Mouse (Mus musculus) intestine, embryonic 14.5 days (tissue): Measurements from ENCODE around the gene Nfil3. TPM values are rescaled to one million over a fixed set of nuclear protein-coding genes. Genes with fewer than 3 reads are reported as not detected.

ENCODE experiments used
- ATAC-seq: fragments of 200-750 bp; cut with Nextera tagmentation; replicated peaks from 2 replicates; pipeline ENCODE4 v1.8.0; 2017; ENCODE audit warnings: low read depth, moderate number of reproducible peaks, moderate TSS enrichment, moderate library complexity; ENCODE audit not compliant: low FRiP score, low TSS enrichment
- DNase-seq: peaks from one replicate; pipeline ENCODE4 v3.0.0-alpha.2; 2018; ENCODE audit warnings: low spot score
- H3K27ac ChIP-seq: fragments of 300-500 bp; sonication (generic); 2 replicates; pipeline ENCODE4 v1.5.1; 2014; ENCODE audit warnings: low read depth, mild to moderate bottlenecking, control low read depth
- H3K27me3 ChIP-seq: fragments of 300-500 bp; sonication (generic); replicated peaks from 2 replicates; pipeline ENCODE4 v1.6.1; 2014; ENCODE audit warnings: low read length, control low read depth; ENCODE audit not compliant: control insufficient read depth, insufficient read depth
- H3K36me3 ChIP-seq: fragments of 300-500 bp; sonication (generic); 2 replicates; pipeline ENCODE4 v1.6.1; 2014; ENCODE audit warnings: low read length, control low read depth; ENCODE audit not compliant: control insufficient read depth, insufficient read depth
- H3K4me1 ChIP-seq: fragments of 300-500 bp; sonication (generic); replicated peaks from 2 replicates; pipeline ENCODE4 v1.6.1; 2014; ENCODE audit warnings: low read length, control low read depth, mixed read lengths; ENCODE audit not compliant: control insufficient read depth, insufficient read depth
- H3K4me2 ChIP-seq: fragments of 300-500 bp; sonication (generic); 2 replicates; pipeline ENCODE4 v1.6.1; 2014; ENCODE audit warnings: low read length
- H3K4me3 ChIP-seq: fragments of 300-500 bp; sonication (generic); 2 replicates; pipeline ENCODE4 v1.5.1; 2014; ENCODE audit warnings: low read depth, low read length, control low read depth, mixed read lengths
- H3K9ac ChIP-seq: fragments of 300-500 bp; sonication (generic); 2 replicates; pipeline ENCODE4 v1.6.1; 2014; ENCODE audit warnings: mild to moderate bottlenecking, low read length
- H3K9me3 ChIP-seq: fragments of 300-500 bp; sonication (generic); 2 replicates; pipeline ENCODE4 v1.6.1; 2016; ENCODE audit warnings: low read length, control low read depth; ENCODE audit not compliant: control insufficient read depth
- WGBS: fragments of 180-500 bp; shearing (Covaris S2); extraction: QIAGEN DNeasy Blood & Tissue Kit; methylation state at CpG from one replicate; pipeline ENCODE4 v1.1.7; 2014; 5-methylcytosine and 5-hydroxymethylcytosine counted together
- polyA plus RNA-seq: library from polyadenylated mRNA; unstranded; fragments of >200 nt; fragmentation: Nextera tagmentation; extraction: Ambion mirVana; gene quantifications from 2 replicates; pipeline ENCODE4 v1.2.1, GENCODE M21; 2014

Gene Nfil3
- polyA plus RNA-seq, result 28.5 and 30.1 TPM in 2 replicates

DNA sequence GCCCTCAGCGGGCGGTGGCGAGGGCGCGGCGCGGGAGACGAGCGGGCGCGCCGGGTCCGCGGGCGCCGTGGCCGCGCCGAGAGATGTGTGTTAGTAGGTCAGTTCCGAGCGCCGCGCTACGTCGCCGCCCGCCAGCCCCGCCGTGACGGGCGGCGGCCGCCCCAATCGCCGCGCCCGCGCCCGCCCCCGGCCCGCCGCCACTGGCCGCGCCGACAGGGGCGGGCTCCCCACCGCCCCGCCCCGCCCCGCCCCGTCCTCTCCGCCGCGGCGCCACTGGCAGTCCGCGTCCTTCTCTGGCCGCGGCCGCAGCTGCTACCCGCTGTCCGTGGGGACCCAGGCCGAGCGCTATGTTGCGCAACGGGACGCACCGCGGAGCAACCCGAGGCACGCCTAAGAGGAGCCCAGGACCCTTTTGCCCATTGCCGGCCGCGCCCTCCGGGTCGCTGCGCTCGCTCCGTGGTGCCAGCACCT is at the start of gene Nfil3:
Gene Nfil3, minus strand, starts transcription at position 123 of the 471 bp plus-strand sequence.
- no peak for DNase-seq
- Histone ChIP-seq H3K4me2 (peak within 1 kb of the TSS; percentile 100), H3K4me1 (peaks cover 11% of the 10 kb centered on the region), H3K4me3 (peak within 1 kb of the TSS; percentile 90), H3K36me3 (no peaks in the 10 kb centered on the region), H3K27ac (peak within 1 kb of the TSS; percentile 94), H3K27me3 (0 out of 2 replicates have a peak, but pooled peaks cover 5% of the 10 kb centered on the region), H3K9me3 (no peaks in the 10 kb centered on the region), H3K9ac (peak within 1 kb of the TSS; percentile 89)
- ATAC-seq, result peak; percentile 80
- 1% methylated on average over 51 of the region's 79 CpGs for WGBS

DNA sequence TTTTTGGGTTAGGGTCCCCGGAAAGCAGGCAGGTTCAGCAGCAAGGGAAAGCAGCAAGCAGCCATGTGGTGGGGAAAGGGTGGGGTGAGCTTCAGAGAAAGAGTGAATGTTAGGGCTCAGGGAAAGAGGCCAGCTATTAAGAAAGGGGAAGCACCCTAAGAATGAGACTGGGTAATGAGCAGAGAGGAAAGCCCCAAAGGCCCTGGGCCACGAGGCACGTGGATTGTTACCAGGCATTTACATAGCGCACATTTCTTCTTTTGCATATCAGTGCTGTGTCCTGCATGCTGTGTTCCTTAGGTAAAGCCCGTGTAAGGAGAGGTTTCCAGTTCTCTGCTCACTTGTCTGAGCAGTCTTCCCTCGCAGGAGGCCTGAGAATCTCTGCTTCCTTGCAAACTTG is 43.4 kb upstream of the Nfil3 start:
- DNase-seq (no peak), ATAC-seq (no peak)
- Histone ChIP-seq H3K4me2 (no peak overlapping the region), H3K9me3 (no peaks in the 10 kb centered on the region), H3K27me3 (no peaks in the 10 kb centered on the region), H3K4me3 (no peak overlapping the region), H3K36me3 (no peaks in the 10 kb centered on the region), H3K27ac (no peak overlapping the region), H3K4me1 (no peaks in the 10 kb centered on the region), H3K9ac (no peak overlapping the region)
- WGBS, result 37% methylated on average over 6 of the region's 6 CpGs

DNA sequence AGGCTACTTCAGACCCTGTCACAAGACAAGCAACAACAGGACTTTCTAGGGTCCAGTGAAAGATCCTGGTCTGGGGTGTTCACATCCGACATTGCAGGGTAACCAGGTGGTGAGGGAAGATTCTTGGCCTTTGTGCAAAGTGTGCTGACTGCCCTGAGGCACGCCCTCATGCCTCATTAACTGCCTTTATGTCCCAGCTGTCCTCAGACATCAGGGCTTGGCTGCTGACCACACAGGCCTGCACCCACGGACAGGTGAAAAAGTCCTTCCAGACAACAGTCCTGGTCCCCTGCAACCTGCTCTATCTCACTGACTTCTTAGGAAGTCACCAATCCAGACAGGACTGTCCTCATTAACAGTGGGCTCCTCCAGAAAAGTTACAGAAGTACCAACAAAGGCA is 39.4 kb upstream of the Nfil3 start:
- Histone ChIP-seq H3K27ac (no peak overlapping the region), H3K36me3 (no peaks in the 10 kb centered on the region), H3K4me3 (no peak overlapping the region), H3K4me1 (no peaks in the 10 kb centered on the region), H3K27me3 (no peaks in the 10 kb centered on the region), H3K9ac (no peak overlapping the region), H3K4me2 (no peak overlapping the region), H3K9me3 (no peaks in the 10 kb centered on the region)
- WGBS, result 83% methylated on average over 3 of the region's 3 CpGs
- DNase-seq (no peak), ATAC-seq (no peak)

DNA sequence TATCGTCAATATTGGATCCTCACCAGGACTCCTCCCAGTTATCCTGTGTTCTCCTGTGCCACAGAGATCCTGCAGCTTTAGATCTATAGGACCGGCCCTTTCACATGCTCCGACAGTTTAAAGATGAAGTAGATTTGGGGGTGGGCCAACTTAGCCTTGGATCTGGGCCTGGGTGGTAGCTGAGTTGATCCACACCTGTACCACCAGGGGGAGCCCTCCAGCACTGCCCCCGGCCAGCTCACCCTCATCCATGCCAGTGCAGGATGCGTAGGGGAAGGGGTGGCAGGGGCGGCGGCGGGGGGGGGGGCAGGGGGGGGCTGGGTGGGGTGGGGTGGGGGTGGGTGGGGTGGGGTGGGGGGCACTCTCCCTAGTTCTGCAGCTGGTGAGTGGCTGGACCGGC is 38.7 kb upstream of the Nfil3 start:
- Histone ChIP-seq H3K36me3 (no peaks in the 10 kb centered on the region), H3K27ac (no peak overlapping the region), H3K4me3 (no peak overlapping the region), H3K4me1 (no peaks in the 10 kb centered on the region), H3K9me3 (no peaks in the 10 kb centered on the region), H3K4me2 (no peak overlapping the region), H3K9ac (no peak overlapping the region), H3K27me3 (no peaks in the 10 kb centered on the region)
- 73% methylated on average over 9 of the region's 9 CpGs for WGBS
- ATAC-seq, result no peak
- no peak for DNase-seq

DNA sequence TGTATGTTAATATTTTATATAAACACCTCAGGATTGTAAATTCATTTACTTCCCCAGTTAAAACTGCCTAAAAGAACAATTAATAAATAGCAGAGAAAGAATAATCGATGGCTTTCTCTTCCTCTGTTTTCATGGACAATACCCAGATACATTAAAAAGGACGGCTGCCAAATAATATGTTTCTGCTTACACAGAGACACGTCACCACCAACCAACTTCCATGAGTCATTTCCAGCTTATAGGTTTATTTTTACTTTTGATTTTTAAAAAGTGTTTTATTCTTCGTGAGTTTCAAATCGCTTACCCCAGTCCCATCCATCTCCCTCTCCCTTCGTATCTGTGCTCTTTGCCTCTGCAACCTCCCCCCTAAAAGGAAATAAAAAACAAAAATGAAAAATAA is 38.1 kb upstream of the Nfil3 start:
- no peak for DNase-seq
- Histone ChIP-seq H3K27ac (no peak overlapping the region), H3K4me1 (no peaks in the 10 kb centered on the region), H3K4me2 (no peak overlapping the region), H3K4me3 (no peak overlapping the region), H3K9ac (no peak overlapping the region), H3K9me3 (no peaks in the 10 kb centered on the region), H3K36me3 (no peaks in the 10 kb centered on the region), H3K27me3 (no peaks in the 10 kb centered on the region)
- ATAC-seq, result no peak
- 86% methylated on average over 6 of the region's 6 CpGs for WGBS

DNA sequence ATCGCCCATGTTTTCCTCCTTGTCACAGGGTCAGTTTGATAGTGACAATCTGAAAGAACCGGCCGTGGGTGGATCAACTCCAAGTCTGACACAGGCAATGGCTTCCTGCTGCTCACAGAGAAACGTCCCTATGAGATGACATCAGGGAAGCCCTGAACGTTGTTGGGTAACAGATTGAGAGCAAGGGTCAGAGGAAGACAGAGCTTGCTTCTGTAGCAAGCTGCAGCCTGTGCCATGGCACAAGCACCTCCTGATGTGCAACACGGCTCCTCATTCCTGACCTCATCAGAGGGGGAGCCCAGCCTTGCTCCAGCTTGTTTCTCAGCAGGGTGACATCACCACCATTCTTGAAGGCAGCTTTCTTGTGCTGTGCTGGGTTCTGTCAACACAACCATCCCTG is 37.1 kb upstream of the Nfil3 start:
- ATAC-seq, result no peak
- Histone ChIP-seq H3K27me3 (no peaks in the 10 kb centered on the region), H3K36me3 (no peaks in the 10 kb centered on the region), H3K4me1 (no peaks in the 10 kb centered on the region), H3K4me2 (no peak overlapping the region), H3K4me3 (no peak overlapping the region), H3K9me3 (no peaks in the 10 kb centered on the region), H3K27ac (no peak overlapping the region), H3K9ac (no peak overlapping the region)
- 65% methylated on average over 6 of the region's 6 CpGs for WGBS
- no peak for DNase-seq

DNA sequence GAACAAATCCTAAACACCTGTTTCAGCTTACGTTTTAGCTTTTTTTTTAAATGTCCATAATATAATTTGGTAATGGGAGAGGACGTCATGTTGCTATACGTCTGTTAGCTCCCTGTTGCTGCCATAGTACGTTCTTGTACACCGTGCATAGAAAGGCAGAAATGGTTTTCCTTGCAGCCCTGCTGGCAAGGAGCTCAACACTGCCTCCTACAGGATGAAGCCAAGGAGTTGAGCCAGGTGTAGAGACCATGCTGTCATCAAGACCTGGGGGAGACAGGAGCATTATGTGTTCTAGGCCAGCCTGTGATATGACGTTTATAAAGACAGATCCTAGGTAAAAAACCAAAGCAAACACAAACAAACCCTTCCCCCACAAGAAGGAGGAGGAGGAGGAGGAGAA is 36.2 kb upstream of the Nfil3 start:
- Histone ChIP-seq H3K9me3 (no peaks in the 10 kb centered on the region), H3K4me2 (no peak overlapping the region), H3K9ac (no peak overlapping the region), H3K36me3 (no peaks in the 10 kb centered on the region), H3K27me3 (no peaks in the 10 kb centered on the region), H3K4me3 (no peak overlapping the region), H3K27ac (no peak overlapping the region), H3K4me1 (peaks cover 2% of the 10 kb centered on the region; the same call in 1 of the 2 replicates)
- ATAC-seq (no peak), DNase-seq (no peak)
- 81% methylated on average over 6 of the region's 6 CpGs for WGBS

DNA sequence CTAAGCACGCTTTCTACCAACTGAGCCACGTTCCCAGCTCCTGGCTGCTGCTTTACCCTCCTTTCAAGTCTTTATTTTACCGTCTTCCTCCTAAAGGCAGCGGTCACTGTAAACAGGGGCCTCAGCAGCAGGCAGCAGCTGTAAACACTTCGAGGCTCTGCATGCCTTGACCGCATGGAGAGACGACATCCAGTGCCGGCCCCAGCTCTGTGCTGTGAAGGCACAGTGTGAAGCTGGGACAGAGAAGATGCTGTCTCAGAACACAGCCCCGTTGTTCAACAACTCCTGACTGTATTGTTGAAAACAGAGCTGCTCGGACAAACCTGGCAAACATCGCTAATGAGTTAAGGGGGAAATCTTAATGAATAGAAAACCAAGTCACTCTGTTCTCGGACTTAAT is 30.6 kb upstream of the Nfil3 start:
- H3K27me3 ChIP-seq, result no peaks in the 10 kb centered on the region
- no peak overlapping the region for H3K4me3 ChIP-seq
- H3K27ac ChIP-seq, result no peak overlapping the region
- 17% methylated on average over 12 of the region's 12 CpGs for WGBS
- DNase-seq, result no peak
- H3K36me3 ChIP-seq, result no peaks in the 10 kb centered on the region
- ATAC-seq, result no peak
- no peaks in the 10 kb centered on the region for H3K9me3 ChIP-seq
- H3K4me2 ChIP-seq, result no peak overlapping the region
- peaks cover 11% of the 10 kb centered on the region for H3K4me1 ChIP-seq
- H3K9ac ChIP-seq, result no peak overlapping the region

DNA sequence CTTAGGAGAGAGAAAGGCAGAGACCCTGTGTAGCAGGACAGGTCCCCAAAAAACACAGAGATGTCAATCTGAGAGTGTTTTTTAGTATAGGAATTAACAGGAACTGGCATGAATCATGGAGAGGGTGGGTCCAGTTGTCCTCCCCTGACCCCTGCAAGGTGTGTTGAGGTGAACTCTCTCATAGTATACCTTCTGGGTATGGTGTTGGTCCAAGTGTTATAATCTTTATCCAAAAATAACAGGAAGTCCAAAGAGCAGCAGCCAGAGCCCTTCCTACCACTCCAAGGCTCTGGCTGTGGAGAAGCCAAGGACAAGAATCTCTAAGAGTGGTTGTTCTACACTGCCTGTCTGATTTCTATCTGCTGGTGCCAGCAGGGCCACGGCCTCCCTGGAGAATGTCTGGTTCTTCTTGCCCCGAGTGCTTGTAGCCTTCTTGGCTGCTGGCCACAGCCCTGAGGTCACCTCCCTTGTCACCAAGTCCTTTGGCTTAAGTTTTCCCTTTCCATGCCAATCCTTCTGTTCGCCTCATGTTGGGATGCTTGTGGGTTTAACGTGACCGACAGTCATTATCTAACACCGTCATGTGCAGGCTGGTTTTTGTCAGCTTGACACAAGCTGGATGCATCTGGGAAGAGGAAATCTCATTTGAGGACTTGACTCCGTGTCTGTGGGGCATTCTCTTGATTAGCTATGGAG is 27.8 kb upstream of the Nfil3 start:
- H3K9me3 ChIP-seq, result no peaks in the 10 kb centered on the region
- WGBS, result 48% methylated on average over 7 of the region's 7 CpGs
- H3K27ac ChIP-seq, result no peak overlapping the region
- H3K4me2 ChIP-seq, result no peak overlapping the region
- H3K4me3 ChIP-seq, result no peak overlapping the region
- ATAC-seq (no peak), DNase-seq (no peak)
- peaks cover 11% of the 10 kb centered on the region for H3K4me1 ChIP-seq
- no peak overlapping the region for H3K9ac ChIP-seq
- no peaks in the 10 kb centered on the region for H3K36me3 ChIP-seq
- no peaks in the 10 kb centered on the region for H3K27me3 ChIP-seq
